Mouse (Mus musculus): ENCODE data around the gene Bub3.

The Bub3 gene

DNA sequence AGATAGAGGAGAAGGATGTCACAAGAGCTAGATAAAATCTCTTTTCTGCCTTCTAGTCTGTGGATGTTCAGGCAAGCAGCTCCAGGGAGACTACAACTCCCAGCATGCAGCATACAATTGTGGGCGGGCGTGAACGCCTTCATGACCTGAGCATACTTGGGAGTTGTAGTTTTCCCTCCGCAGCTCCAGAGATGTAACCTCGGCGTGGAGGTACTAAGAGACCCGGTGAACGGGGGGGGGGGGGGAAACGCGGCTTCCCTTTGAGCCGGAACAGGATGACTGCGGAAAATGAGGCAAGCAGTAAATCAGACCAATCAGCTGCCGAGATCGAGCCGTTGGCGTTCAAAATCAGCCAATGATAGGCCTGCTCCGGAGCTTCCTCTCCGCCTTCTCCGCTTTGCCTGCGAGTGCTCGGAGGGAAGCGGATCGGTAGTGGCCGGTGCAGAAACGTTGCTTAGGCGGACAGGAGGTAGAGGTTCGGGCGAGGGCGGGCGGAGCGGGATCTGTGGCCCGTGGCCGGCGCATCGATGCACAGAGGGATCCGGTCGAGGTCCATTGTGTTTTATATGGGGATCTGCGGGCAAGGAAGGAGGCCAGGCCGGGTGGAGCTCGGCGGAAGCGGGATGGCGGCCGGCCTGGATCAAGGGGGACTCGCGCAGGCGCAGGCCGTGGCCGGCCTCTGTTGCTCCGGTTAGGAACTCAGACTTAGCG lies at the start of gene Bub3:
Gene Bub3 (plus strand): TSS at position 237 of the 711 bp plus-strand sequence.
- peak; percentile 88 for DNase-seq

DNA sequence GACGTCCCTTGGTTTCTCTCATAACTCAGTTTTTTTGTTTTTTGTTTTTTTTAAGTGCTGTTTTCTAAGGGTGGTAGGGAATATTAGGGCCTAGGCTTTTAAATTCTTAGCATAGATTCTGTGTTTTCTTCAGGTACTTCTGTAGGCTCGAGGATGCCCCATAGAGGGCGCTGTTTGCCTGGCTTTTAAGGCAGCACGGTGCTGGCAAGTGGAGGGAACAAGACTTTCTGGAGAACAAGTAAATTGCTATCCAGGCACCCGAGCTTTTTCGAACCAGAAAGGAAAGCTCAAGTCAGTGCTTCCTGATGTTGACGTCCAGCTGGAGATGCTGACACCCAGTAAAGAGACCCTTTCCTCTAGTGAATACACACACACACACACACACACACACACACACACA lies 20.0 kb upstream of the Bub3 start:
- peak; percentile 90 for DNase-seq

DNA sequence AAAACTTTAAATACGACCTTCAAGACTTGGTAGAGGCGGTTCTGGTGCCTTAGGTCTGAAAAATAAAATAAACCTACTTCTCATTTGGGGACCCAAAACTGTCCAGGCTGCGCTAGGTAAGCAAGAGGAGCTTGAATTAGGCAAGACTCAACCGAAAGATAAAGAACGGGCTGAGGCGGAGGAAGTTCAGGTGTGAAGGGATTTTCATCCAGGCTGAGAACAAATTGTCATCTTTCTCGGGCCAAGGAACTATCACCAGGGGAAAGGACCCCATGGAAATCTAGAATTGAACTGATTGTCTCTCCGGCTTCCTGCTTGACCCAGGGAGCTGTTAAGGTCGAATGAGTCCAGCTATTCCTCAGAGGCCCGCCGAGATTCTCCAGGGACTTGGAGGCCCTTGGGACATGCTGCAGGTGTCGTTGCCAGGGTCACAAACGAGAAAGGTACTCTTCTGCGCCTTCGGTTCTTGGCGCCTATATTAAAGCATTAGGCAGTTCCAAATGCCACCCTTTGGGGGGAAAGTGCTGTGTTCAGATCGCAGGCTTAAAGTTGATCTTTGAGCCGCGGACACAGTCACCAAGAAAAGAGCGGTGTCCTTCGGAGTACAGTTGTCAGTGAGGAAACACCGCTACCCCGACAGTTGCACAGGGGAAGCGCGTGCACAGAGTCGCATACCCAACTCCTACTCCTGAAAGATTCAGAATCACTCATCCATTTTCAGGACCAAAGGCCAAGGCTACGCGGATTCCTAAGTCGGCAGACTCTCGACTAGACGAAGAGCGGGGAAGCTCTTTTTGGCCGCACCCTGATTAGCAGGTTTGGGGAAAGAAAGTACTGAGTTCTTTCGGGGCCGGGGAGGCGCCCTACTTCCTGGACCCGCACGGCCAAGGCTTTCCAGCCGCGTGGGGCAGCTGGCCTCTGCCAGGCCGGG lies 18.6 kb upstream of the Bub3 start:
- no peak for DNase-seq

DNA sequence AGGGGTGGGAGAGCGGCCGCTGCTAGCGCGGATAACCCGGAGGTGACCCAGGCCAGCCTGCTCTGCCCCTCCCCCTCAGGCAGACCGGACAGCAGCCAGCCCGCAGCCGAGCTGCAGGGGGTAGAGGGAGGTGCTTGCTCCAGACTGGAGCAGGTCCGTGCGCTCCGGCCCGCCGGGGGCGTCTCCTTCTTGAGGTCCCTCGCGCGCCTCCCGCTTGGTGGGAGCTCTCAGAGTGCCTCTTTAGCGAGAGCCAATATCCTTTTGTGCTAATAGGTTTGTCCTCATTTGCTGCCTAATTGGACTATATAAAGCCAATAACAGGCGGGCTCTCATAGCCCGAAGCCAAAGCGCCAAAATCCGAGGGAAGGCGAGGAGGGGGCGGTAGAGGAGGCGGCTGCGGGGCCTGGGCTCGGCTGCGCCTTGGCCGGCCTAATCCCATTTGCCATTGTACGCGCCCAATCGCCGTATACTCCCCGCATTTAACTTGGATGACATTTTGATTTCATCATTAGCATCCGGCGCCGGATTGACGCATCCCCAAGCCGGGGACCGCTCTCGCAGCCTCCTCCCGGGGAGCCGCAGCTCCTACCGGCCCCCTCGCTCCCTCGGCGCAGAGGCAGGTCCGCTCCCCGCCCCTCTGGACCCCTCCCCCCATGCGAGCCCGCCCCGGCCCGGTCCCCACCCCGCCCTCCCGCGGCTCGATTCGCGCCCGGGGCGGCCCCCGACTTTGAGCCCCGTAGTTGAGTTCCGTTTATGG lies 17.7 kb upstream of the Bub3 start, which contains the start of gene Hmx3:
Gene Hmx3 (plus strand): TSS at position 753 of the 757 bp plus-strand sequence.
- DNase-seq, result no peak

DNA sequence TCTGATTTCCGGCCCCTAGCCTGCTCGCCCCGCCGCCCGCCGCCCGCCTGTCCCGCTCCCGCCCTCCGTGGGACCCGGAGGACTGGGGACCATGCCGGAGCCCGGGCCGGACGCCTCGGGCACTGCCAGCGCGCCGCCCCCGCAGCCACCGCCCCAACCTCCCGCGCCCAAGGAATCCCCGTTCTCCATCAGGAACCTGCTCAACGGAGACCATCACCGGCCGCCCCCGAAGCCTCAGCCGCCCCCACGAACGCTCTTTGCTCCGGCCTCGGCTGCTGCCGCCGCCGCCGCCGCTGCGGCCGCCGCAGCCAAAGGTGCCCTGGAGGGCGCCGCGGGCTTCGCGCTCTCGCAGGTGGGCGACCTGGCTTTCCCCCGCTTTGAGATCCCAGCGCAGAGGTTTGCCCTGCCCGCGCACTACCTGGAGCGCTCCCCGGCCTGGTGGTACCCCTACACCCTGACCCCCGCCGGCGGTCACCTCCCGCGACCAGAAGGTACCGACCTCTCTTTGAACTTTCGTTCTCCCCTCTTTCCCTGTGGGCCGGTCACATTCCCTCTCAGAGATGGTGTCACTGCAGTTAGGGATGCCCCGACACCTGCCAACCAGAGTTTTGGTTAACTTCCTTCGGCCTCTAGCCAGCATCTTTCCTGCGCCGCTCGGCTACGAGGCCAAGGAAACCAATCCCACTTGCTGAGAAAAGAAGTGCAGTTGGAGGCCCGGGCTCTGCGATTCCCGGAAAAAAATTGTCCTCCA lies 17.0 kb upstream of the Bub3 start:
- DNase-seq, result no peak

DNA sequence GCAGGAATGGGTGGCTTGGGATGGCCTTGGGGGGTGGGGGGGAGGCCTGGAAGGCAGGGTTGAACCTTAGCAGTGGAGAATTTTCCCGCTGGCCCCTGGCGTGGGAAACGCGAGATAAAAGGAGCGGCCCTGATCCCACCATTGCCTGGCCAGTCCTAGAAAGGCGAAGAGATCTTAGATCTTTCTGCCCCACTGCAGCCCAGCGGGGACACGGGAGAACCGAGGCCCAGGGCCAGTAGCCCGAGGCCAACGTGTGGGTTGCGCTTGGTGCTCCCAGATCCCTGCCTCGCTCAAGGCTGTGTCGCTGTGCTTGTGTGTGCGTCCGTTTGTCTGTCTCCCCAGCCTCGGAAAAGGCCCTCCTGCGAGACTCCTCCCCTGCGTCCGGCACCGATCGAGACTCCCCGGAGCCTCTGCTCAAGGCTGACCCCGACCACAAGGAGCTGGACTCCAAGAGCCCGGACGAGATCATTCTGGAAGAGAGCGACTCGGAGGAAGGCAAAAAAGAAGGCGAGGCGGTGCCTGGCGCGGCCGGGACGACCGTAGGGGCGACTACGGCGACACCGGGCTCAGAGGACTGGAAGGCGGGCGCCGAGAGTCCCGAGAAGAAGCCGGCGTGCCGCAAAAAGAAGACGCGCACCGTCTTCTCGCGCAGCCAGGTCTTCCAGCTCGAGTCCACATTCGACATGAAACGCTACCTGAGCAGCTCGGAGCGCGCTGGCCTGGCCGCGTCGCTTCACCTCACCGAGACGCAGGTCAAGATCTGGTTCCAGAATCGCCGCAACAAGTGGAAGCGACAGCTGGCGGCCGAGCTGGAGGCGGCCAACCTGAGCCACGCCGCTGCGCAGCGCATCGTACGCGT lies 16.2 kb upstream of the Bub3 start:
- no peak for DNase-seq

DNA sequence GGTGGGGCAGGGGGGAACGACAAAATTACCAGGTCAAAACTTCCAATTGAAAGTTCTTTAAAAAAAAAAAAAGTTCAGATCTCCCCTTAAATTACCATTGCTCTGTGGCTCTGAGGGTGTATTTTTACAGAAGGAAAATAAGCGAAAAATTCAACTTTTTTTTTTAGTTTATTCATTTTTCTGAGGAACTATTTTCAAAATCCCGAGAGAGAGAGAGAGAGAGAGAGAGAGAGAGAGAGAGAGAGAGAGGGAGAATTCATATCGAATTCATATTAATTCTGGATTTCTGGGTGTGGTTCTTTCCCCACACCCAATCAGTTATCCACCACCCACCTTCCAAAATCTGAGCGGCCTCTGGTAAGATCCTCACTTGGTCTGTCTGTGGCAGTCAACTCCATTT lies 15.2 kb upstream of the Bub3 start:
- DNase-seq, result no peak

DNA sequence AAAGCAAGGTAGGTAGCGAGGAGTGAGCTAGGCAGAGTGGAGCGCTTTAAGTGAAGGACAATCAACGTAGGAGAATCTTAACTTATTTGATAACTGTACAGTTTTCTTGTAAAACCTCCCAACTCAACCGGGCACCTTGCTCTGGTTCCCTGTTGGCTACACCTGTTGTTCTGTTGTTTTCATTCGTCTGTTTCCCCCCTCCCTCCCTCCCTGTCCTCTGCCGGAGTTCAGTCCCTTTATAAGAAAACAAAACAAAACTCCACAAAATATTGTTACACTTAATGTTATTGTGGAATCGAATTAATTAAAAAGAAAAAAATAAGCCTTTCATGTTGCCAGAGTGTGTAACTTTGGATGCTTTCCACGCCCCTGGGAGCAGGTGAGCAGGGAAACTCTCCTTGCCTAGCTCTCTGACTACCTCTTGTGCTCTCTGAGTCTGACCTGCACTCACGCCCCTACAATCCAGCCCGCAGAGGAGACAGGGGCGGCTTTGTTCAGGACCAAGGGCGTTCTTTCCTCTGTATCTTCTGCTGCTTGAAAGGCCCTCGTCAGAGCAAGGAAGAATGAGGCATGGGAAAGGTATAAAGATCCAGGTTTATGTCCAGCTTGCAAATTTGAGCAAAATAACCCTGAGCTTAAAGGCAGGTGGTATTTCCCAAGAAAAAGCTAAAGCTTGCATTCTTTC lies 14.2 kb upstream of the Bub3 start:
- DNase-seq, result no peak

DNA sequence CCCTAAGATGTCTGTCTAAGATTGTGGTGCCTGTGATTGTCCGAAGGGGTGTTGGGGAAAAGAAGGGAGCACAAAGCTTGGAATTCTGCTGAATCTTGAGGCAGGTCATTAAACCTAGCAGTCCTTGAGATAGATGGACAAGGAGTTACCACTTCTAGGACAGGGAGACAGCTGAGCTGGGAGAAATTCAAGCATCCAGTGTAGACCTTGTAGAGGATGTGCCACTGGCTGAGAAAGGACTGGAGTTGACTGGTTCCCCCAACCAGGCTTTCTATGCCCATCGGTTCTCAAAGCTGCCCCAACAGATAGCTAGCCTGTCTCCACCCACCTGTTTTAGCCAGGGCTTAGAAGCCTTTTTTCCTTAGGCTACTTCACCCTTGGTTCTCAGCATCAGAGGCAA lies 13.6 kb upstream of the Bub3 start:
- no peak for DNase-seq

DNA sequence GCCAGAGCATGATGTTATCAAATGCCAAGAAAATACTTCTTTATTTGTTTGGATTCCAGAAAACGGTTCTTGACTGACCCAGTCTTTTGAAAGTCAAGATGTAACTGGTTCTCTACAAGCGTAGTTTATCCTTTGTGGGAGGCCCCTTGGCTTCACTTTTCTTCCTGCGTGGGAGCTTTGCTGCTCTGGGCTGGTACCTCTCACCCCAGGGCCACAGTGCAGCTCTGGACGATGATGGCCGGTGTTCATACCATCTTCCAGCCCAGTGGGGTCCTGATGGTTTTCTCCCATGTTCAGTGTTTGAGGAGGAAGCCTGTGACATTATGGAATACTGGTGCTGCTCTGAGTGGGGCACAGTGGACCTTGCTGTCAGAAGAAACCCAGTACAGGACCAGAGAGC lies 12.5 kb upstream of the Bub3 start:
- DNase-seq, result no peak

DNA sequence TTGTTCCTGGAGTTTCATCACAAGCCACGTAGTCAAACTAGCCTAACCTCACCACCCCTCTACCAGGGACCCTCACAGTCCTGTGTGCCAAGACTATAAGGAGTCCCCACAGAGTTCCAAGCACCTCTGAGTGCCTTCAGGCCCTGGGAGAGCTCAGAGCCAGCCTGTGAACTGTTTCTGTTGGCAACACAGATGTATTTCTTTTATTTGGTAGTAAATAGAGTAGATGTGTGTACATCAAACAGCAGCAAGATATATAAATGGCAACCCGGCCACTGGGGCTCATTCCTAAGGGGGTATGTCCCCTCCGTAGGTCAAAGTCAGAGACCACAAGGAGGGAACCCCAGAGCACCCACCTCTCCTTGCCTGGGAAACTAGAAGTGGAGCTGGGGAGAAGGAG lies 11.5 kb upstream of the Bub3 start, which contains the start of gene Hmx2:
Gene Hmx2 (plus strand): TSS at position 301 of the 400 bp plus-strand sequence.
- no peak for DNase-seq

DNA sequence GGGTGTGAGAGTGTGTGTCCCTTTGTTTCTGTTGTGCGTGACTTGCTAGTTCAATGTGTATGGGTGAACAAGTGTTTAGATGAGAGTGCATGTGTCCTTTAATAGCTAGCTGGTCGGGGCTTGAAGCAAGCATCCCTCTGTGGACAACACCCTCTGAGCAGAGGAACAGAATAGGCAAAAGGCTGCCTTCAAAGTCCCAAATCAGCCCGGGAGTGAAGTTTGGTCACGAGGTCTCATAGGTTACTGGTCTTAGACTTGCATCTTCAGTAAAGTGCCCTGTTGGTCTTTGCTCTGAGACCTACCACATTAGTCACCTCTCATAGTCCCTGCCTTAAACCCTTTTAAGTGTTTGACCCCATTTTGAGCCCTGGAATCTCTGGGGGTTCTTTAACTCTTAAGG lies 8.6 kb upstream of the Bub3 start:
- no peak for DNase-seq

DNA sequence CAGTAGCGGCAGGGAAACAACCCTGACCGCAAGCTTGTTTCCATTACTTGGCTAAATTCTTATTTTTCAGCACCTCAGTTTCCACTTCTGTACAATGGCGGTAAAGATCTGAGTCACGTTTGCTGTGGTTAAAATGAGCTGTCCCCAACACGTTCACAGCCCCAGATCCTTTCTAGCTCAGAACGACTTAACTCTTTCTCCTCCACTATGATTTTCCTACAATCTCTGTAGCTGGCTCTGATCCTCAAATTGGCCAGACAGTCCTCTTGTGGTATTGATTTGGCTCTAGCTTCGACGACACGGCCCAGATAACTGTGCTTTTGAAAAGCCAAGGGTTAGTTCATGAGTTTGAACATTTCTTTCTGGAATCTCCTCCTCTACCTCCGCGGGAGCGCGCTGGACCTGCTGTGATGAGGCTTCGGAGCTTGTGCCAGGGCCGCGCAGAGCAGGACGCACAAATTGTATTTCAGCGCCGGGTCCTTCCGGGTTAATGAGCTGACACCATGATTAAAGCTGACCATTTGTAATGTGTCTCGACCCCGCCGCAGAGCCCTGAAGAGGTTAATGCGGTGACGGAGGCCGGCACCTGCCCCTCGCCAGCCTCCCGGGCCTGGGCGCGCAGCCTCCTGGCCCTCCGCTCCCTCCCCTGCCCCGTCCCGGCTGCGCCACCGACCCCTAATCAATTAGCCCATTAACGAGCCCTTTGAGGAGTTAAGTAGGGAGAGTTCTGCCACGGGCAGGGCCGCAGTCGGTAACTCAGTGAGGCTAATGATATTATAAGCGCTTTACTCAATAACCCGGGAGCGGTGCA lies 7.9 kb upstream of the Bub3 start:
- DNase-seq, result no peak

DNA sequence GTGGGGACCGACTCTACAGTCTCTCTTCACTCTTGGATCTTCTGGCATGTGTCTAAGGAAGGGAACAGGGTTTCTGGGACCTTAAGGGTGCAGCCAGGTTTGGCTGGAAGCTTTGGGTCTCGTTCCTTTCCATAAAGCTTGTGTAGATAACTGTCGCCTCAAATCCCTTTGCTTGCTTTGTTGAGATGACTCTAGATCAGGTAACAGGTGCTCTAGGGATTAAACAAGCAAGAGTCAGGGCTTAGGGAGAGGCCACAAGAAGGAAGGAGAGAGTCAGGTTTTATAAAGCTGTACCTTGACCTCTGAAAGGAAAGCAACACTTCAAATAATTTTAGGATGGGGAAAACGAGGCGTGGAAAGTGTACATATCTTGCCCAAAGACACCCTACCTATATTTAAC lies 7.2 kb upstream of the Bub3 start:
- DNase-seq, result no peak

DNA sequence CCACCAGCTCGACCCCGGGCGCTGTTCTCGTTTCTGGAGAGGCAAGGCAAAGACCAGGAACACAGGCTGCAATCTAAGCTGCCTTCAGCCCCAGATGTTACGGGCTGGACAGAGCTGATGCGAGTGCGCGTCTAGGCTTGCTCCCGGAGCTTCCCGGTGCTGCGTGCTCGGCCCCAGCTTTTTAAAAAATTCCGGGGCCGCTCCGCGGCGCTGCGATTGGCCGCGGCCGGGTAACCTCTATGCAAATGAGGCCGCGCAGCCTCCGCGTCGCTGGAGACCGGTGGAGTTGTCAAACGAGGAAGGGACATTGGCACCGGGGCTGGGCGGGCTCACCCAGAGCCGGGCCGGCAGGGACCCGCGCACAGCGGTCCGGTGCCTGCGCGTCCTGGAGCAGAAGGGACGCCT lies 6.2 kb upstream of the Bub3 start:
- DNase-seq, result no peak

DNA sequence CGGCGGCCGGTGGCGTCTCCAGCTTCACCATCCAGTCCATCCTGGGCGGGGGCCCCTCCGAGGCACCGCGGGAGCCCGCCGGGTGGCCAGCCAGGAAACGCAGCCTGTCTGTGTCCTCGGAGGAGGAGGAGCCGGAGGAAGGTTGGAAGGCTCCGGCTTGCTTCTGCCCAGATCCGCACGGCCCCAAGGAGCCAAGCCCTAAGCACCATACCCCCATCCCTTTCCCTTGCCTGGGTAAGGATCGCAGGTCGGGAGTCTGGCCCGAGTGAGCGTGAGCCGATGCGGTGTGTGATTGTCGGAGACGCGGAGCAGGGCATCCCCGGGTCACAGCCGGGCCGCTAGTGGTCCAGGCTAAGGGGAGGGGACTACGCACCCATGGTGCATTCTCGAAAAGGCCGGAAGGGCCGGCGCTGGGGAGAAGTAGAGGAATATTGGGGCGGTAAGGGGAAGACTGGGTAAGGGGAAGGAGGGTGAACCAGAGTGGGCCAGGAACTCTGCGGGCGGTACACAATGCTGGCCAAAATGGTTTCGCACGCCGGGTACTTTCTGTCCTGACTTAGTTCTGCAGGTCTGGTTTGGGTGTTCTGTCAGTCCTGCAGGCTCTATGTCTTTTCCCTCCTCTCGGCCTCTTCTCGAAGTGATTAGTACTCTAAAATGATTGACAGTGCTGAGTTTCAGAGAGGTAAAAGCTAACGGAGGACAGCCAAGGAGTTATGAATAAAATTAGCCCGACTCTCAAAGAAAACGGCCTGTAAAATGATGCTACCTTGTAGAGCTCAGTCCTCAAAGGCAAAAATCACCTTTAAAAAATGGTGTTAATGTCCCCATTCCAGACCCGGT lies 5.5 kb upstream of the Bub3 start:
- DNase-seq, result no peak

DNA sequence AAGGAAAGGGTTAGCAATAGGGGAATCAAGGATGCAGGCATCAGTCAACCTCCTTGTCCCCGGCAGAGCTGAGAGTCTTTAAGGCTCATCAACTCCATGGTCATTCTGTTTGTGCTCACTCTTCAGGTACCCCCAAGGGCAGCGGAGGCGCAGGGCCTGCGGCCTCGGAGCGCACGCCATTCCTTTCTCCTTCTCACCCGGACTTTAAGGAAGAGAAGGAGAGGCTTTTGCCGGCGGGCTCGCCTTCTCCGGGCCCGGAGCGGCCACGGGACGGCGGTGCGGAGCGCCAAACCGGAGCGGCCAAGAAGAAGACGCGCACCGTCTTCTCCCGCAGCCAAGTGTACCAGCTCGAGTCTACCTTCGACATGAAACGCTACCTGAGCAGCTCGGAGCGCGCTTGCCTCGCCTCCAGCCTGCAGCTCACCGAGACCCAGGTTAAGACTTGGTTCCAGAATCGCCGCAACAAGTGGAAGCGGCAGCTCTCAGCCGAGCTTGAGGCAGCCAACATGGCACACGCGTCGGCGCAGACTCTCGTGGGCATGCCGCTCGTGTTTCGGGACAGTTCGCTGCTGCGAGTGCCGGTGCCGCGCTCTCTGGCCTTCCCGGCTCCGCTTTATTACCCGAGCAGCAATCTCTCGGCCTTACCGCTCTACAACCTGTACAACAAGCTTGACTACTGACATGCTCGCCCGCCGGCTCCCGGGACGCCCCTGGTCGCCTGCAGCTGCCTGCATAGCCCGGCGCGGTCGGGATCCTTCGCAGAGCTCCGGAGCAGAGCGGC lies 4.5 kb upstream of the Bub3 start:
- no peak for DNase-seq

DNA sequence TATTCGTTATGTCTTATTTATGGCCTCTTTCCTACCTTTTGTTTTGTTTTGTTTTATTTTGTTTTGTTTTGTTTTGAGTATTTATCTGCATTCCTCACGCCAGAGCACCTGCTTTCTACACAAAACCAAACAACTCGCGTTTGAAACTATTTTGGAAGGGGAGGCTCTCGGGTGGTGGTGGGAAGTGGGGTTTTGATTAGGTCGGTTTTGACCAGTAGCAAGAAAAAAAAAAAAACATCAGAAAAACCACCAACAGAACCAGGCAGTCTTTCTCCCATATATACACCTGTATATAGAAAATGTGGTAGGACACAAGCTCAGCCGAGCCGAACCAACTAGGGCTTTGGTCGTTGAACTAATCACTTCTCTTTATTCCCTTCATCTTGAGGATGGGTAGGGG lies 3.9 kb upstream of the Bub3 start:
- no peak for DNase-seq
